Mouse (Mus musculus) heart, embryonic 16.5 days (tissue): Measurements from ENCODE around the gene Rpl7a. TPM values are rescaled to one million over a fixed set of nuclear protein-coding genes. Genes with fewer than 3 reads are reported as not detected.
"Not testable (repeated sequence)": the region's sequence is repeated elsewhere in the genome, so short reads cannot be mapped to it uniquely, and the experiment has no call there.

Experiments
- ATAC-seq: fragments of 200-750 bp; cut with Nextera tagmentation; replicated peaks from 2 replicates; pipeline ENCODE4 v1.8.0; 2017; ENCODE audit warnings: moderate number of reproducible peaks; ENCODE audit not compliant: insufficient read depth, low FRiP score; ENCODE audit errors: extremely low read depth
- H3K27ac ChIP-seq: fragments of 300-500 bp; sonication (generic); 2 replicates; pipeline ENCODE4 v1.5.1; 2014; ENCODE audit warnings: mild to moderate bottlenecking, low read length, control low read depth, moderate library complexity
- H3K27me3 ChIP-seq: fragments of 300-500 bp; sonication (generic); 2 replicates; pipeline ENCODE4 v1.6.1; 2014; ENCODE audit warnings: low read length, mixed read lengths; ENCODE audit not compliant: control insufficient read depth, insufficient read depth
- H3K36me3 ChIP-seq: fragments of 300-500 bp; sonication (generic); 2 replicates; pipeline ENCODE4 v1.6.1; 2014; ENCODE audit not compliant: control insufficient read depth, insufficient read depth
- H3K4me1 ChIP-seq: fragments of 300-500 bp; sonication (generic); 2 replicates; pipeline ENCODE4 v1.6.1; 2014; ENCODE audit warnings: low read length, mixed read lengths; ENCODE audit not compliant: control insufficient read depth, insufficient read depth
- H3K4me2 ChIP-seq: fragments of 300-500 bp; sonication (generic); 2 replicates; pipeline ENCODE4 v1.6.1; 2014; ENCODE audit warnings: low read depth, mild to moderate bottlenecking, control low read depth, low read length
- H3K4me3 ChIP-seq: fragments of 300-500 bp; sonication (generic); 2 replicates; pipeline ENCODE4 v1.5.1; 2014; ENCODE audit warnings: mild to moderate bottlenecking, control low read depth, low read length
- H3K9ac ChIP-seq: fragments of 300-500 bp; sonication (generic); 2 replicates; pipeline ENCODE4 v1.6.1; 2014; ENCODE audit warnings: low read length, control low read depth
- H3K9me3 ChIP-seq: fragments of 300-500 bp; sonication (generic); replicated peaks from 2 replicates; pipeline ENCODE4 v1.6.1; 2016; ENCODE audit warnings: low read length; ENCODE audit not compliant: control insufficient read depth
- WGBS: fragments of 180-500 bp; shearing (Covaris S2); extraction: QIAGEN DNeasy Blood & Tissue Kit; methylation state at CpG from one replicate; pipeline ENCODE4 v1.1.7; 2014; 5-methylcytosine and 5-hydroxymethylcytosine counted together
- polyA plus RNA-seq: library from polyadenylated mRNA; unstranded; fragments of >200 nt; fragmentation: Nextera tagmentation; extraction: Ambion mirVana; gene quantifications from 2 replicates; pipeline ENCODE4 v1.2.1, GENCODE M21; 2015

Gene Rpl7a
- 287 and 336 TPM in 2 replicates for polyA plus RNA-seq

DNA sequence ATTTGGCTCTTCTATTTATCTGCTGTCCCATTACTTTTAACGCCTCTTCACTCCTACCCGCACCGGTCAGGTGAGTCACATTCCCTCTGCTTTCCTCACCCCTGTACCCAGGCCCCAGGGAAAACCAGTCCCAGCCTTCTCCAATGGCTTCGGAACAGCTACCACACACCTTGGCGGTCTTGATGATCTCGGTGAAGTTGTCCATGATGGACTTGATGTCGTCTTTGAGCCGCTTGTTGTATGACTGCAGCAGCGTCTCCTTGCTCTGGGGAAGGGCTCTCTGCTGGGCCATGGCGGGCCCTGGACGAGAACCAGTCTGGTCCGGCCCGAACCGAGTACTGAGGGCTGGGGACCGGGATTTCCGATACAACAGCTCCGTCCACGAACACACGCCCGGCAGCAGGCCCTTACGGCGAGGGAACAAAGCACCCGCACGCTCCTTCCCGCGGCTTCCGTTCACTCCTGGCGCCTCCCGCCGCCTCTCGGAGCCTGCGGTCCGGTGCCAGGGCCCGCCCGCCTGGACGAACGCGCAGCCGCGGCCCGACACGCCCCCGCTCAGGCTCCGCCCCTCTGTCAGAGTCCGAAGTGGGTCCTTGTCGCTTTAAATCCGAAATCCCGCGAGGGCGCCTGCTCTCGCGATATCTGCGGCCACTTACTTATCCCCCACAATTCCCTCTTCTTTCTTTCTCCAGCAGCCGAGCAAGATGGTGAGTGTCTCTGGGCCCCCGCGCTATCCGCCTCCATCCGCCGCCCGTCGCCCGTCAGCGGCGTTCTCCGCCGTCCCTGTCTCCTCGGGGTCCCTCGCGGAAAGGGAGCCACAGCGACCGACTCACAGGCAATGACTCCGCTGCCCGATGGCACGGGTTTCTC lies at the start of gene Rpl7a, which contains the start of gene Med22:
Gene Rpl7a, plus strand, starts transcription at position 641 of the 870 bp plus-strand sequence.
Gene Med22, minus strand, starts transcription at position 554 of the 870 bp plus-strand sequence.
- Histone ChIP-seq H3K4me2 (peak within 1 kb of the TSS; percentile 99), H3K27me3 (no peaks in the 10 kb centered on the region), H3K36me3 (peaks cover 43% of the 10 kb centered on the region), H3K4me3 (peak within 1 kb of the TSS; percentile 91), H3K4me1 (peaks cover 28% of the 10 kb centered on the region), H3K9me3 (no peaks in the 10 kb centered on the region), H3K9ac (peak within 1 kb of the TSS; percentile 94), H3K27ac (peak within 1 kb of the TSS; percentile 92)
- under 1% methylated on average over 74 of the region's 74 CpGs for WGBS
- peak; percentile 95 for ATAC-seq

DNA sequence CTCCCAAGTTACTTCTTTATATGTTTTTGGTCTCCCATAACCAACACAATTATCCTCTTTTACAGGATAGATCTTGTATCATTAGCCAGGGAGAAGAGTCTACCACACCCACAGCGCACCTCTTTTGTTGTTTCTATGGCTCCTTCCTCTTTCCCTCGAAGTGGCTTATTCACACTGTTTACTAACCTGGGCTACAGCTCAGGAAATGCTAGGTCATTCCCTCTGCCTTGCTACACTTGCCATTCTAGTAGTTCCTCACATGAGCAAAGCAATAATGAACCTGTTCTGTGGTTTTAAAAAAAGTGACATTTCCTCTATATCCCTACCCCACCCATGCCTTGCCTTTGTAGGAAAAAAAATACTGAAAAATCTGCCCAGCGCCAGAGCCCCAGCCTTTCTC lies 47.7 kb upstream of the Rpl7a start:
- Histone ChIP-seq H3K27me3 (no peaks in the 10 kb centered on the region), H3K36me3 (no peaks in the 10 kb centered on the region), H3K9ac (no peak overlapping the region), H3K4me3 (no peak overlapping the region), H3K9me3 (no peaks in the 10 kb centered on the region), H3K4me2 (no peak overlapping the region), H3K27ac (no peak overlapping the region), H3K4me1 (no peaks in the 10 kb centered on the region)
- WGBS, result 66% methylated on average over 3 of the region's 3 CpGs
- no peak for ATAC-seq

- Histone ChIP-seq H3K4me2 (no peak within 1 kb of the TSS), H3K4me1 (no peaks in the 10 kb centered on the region), H3K27ac (no peak within 1 kb of the TSS), H3K9me3 (no peaks in the 10 kb centered on the region), H3K4me3 (no peak within 1 kb of the TSS), H3K9ac (no peak within 1 kb of the TSS), H3K36me3 (no peaks in the 10 kb centered on the region), H3K27me3 (no peaks in the 10 kb centered on the region)
- ATAC-seq, result no peak
- WGBS, result 62% methylated on average over 3 of the region's 3 CpGs
Observed at GRCm38 (mm10) chr2:26864879-26865278, 45.7 kb upstream of the Rpl7a start, which contains the start of gene Abo. Gene Abo (minus strand): TSS chr2:26864979.

DNA sequence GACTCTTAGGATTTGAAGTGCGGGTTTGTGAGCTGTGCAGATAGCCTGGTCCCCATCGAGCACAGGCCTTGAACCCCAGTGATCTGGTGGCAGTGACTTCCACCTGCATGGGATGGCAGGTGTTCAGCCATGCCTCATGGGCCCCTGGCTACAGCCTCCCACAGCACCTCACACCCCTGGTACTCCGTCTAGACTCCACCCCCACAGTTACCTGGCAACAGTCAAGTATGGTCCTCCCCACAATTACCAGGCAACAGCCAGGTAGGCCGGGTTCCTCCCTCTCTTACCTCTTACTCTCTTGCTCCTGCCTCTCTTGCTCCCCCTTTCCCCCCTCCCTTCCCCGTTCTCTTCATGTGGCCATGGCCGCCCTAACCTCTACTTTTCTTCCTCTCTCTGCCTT lies 39.9 kb upstream of the Rpl7a start:
- no peak overlapping the region for H3K4me2 ChIP-seq
- H3K27me3 ChIP-seq, result no peaks in the 10 kb centered on the region
- H3K9ac ChIP-seq, result no peak overlapping the region
- WGBS, result 56% methylated on average over 6 of the region's 6 CpGs
- no peaks in the 10 kb centered on the region for H3K9me3 ChIP-seq
- H3K4me3 ChIP-seq, result no peak overlapping the region
- no peak for ATAC-seq
- H3K4me1 ChIP-seq, result no peaks in the 10 kb centered on the region
- H3K27ac ChIP-seq, result no peak overlapping the region
- no peaks in the 10 kb centered on the region for H3K36me3 ChIP-seq

DNA sequence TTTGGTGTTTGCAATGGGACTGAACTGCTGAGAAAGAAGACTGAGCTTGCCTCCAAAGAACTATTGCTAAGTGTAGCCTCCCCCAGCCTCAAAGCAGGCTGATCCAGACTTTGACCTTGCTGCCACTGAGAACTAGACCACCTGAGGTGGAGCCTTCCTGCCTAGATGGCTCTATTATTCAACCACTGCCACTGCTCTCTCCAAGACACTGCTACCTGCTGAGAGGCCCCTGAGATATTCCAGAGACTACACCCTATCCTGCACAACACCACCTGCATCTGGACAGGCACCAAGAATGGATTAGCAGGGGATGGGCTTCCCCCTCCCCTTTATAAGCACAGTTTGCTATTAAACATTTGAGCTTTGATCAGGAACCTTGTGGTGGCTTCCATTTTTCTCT lies 32.0 kb upstream of the Rpl7a start:
- H3K4me1 ChIP-seq, result no peaks in the 10 kb centered on the region
- H3K4me3 ChIP-seq, result no peak overlapping the region
- ATAC-seq, result no peak
- H3K4me2 ChIP-seq, result no peak overlapping the region
- no peak overlapping the region for H3K9ac ChIP-seq
- H3K36me3 ChIP-seq, result no peaks in the 10 kb centered on the region
- H3K27ac ChIP-seq, result no peak overlapping the region
- peaks cover 2% of the 10 kb centered on the region; the same call in 1 of the 2 replicates for H3K9me3 ChIP-seq
- no peaks in the 10 kb centered on the region for H3K27me3 ChIP-seq

- not testable (repeated sequence) for H3K4me1 ChIP-seq, H3K9me3 ChIP-seq, H3K27me3 ChIP-seq, H3K9ac ChIP-seq, ATAC-seq, H3K4me2 ChIP-seq, H3K4me3 ChIP-seq, H3K27ac ChIP-seq
- WGBS, result 76% methylated on average over 2 of the region's 2 CpGs
- peaks cover 13% of the 10 kb centered on the region for H3K36me3 ChIP-seq
Observed at GRCm38 (mm10) chr2:26885541-26885940, 25.0 kb upstream of the Rpl7a start.

GRCm38 (mm10) chr2:26886170-26886569 lies 24.4 kb upstream of the Rpl7a start:
- not testable (repeated sequence) for H3K4me1 ChIP-seq

DNA sequence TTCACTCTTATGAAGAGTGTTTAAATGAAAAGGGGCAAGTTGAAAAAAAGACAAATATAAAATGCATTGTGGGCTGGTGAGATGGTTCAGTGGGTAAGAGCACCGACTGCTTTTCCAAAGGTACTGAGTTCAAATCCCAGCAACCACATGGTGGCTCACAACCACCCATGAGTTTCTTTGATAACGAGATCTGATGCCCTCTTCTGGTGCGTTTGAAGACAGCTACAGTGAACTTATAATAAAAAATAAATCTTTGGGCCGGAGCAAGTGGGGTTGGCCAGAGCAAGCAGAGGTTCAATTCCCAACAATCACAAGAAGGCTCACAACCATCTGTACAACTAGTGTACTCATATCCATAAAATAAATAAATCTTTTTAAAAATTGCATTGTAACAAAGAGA lies 14.7 kb upstream of the Rpl7a start:
- Histone ChIP-seq H3K27ac (no peak overlapping the region), H3K9ac (no peak overlapping the region), H3K27me3 (no peaks in the 10 kb centered on the region), H3K4me1 (no peaks in the 10 kb centered on the region), H3K4me2 (no peak overlapping the region), H3K9me3 (no peaks in the 10 kb centered on the region), H3K4me3 (no peak overlapping the region), H3K36me3 (peaks cover 57% of the 10 kb centered on the region)
- WGBS, result 87% methylated on average over 4 of the region's 4 CpGs
- no peak for ATAC-seq

More at GRCm38 (mm10) chr2:26886170-26886569, 24.4 kb upstream of the Rpl7a start:
- H3K4me3 ChIP-seq, ATAC-seq, H3K9ac ChIP-seq, H3K4me2 ChIP-seq, H3K27me3 ChIP-seq, H3K27ac ChIP-seq, H3K9me3 ChIP-seq: not testable (repeated sequence)
- peaks cover 15% of the 10 kb centered on the region for H3K36me3 ChIP-seq
- 85% methylated on average over 4 of the region's 4 CpGs for WGBS

DNA sequence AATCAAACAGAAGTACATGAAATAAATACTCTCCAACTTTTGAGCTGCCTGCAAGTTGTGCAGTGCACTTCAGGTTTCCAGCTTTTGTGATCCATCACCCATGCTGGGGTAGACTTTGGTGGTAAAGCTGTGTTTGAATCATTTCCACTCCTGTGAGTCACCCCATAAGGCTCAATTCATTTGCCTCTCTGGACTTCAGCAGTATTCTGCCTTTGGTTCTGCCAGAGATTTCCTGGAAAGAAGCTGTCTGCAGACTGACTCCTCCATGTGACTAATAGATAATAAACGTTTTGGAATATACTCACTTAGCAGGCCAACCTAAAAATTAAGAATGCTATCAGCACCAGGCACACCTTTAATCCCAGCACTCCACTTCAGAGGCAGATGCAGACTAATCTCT lies 9.8 kb upstream of the Rpl7a start:
- no peak for ATAC-seq
- Histone ChIP-seq H3K9ac (no peak overlapping the region), H3K36me3 (peaks cover 30% of the 10 kb centered on the region), H3K4me3 (no peak overlapping the region), H3K27ac (no peak overlapping the region), H3K4me2 (no peak overlapping the region), H3K27me3 (no peaks in the 10 kb centered on the region), H3K9me3 (no peaks in the 10 kb centered on the region), H3K4me1 (peaks cover 11% of the 10 kb centered on the region)
- WGBS, result 45% methylated on average over 1 of the region's 1 CpGs
